Mouse (Mus musculus): ENCODE data around the gene Nrsn1.

- TF ChIP-seq POLR2A (IDR thresholded peaks at IDR 0.05; ENCODE audit: borderline replicate concordance, insufficient read depth, low read length) (no peak), CTCF (IDR thresholded peaks at IDR 0.05; ENCODE audit: borderline replicate concordance, insufficient read depth, low read depth, low read length) (no peak)
Observed at GRCm38 (mm10) chr13:25269039-25269438, 1.3 kb downstream of the Nrsn1 start.
